Mouse (Mus musculus): Measurements from ENCODE around the gene Kcnma1.

DNA sequence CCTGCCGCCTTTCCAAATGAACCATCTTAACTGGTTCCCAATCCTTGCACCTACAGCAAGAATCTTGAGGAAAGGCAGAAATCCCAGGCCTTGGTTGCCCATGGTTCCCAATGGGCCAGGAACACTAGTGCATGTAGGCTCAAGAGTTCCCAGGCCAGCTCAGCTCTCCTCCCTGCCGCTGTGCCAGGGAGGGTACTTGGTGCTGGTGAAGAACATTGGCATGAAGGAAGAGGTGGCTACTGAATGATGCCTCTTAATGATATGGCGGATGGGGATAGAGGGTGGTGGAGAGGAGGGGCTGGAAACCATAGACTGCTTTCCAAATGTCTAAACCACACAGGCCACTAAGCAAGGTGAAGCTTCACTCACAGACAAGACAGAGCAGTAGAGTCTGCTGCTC, 627.5 kb downstream of the Kcnma1 start:
- TF ChIP-seq EP300 (IDR thresholded peaks at IDR 0.05): no peak
- no peak for TF ChIP-seq CTCF (IDR thresholded peaks at IDR 0.05)

Data from lung, postnatal 0 days (tissue).